Mouse (Mus musculus): Measurements from ENCODE around the gene Upk3b.

DNA sequence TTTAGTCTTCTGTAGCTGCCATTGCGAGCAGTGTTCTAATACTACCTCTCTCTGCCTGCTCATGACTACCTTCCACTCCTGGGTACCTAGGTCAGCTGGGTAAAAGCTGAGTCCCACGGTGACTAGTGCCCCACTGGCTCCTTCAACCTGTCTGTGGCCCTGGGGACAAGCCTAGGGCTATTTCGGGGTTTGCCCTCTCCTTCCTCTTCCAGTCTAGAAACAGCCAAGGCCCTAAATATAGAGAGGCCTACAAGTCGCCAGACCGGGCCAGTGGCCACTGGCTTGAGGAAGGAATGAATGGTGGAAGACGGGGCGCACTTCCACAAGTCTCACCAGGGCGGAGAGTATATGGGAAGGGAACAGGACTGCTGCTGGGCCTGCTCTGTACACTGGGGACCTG is 48.0 kb downstream of the Upk3b start:
- TF ChIP-seq CTCF (IDR thresholded peaks at IDR 0.05; ENCODE audit: low read depth) (no peak), EP300 (IDR thresholded peaks at IDR 0.05; ENCODE audit: low read depth) (no peak)
